Mouse (Mus musculus) large intestine, adult 2 months (tissue): ENCODE data around the gene Trpc5. TPM values are rescaled to one million over a fixed set of nuclear protein-coding genes. Genes with fewer than 3 reads are reported as not detected.

Experiments
- DNase-seq: peaks from one replicate; pipeline ENCODE4 v3.0.0-alpha.2; 2012; ENCODE audit warnings: low read depth, low spot score
- WGBS: fragments of 180-500 bp; shearing (Covaris S2); methylation state at CpG from one replicate; pipeline ENCODE4 v1.1.7; 2018; 5-methylcytosine and 5-hydroxymethylcytosine counted together
- polyA plus RNA-seq: library from polyadenylated mRNA; depleted of rRNA; stranded (reverse); fragments of >200 nt; gene quantifications from 2 replicates; pipeline ENCODE4 v1.2.3, GENCODE M21; 2012; rRNA removed

Gene Trpc5
- polyA plus RNA-seq, 1 experiment: not detected

GRCm38 (mm10) chrX:144338355-144338754, 349.6 kb downstream of the Trpc5 start:
- DNase-seq: no peak

- DNase-seq: no peak
These were observed 350.0 kb downstream of the Trpc5 start for GRCm38 (mm10) chrX:144337938-144338337.

GRCm38 (mm10) chrX:144335332-144336015, 352.5 kb downstream of the Trpc5 start:
- 80% methylated on average over 8 of the region's 8 CpGs for WGBS
- no peak for DNase-seq

Other genes starting within 250 kb of the Trpc5 start
- not detected in 2 replicates for gene Trpc5os, start 231.6 kb downstream of the Trpc5 start, polyA plus RNA-seq
- gene Rtl4, start 727 bp upstream of the Trpc5 start, polyA plus RNA-seq: not detected in 2 replicates